Mouse (Mus musculus) layer of hippocampus, adult 2 months (tissue): Measurements from ENCODE around the gene Artn. TPM values are rescaled to one million over a fixed set of nuclear protein-coding genes. Genes with fewer than 3 reads are reported as not detected.
A peak's percentile ranks its signal among the peaks of the same experiment; 100 is the strongest.

ENCODE experiments used
- DNase-seq, 2 experiments: peaks; one replicate each; pipeline ENCODE4 v3.0.0; 2022; ENCODE audit warnings: low spot score in 2 of 2
- H3K27ac ChIP-seq: fragments of 200-600 bp; 2 replicates; pipeline ENCODE4 v1.8.1; 2022
- H3K4me3 ChIP-seq: fragments of 200-600 bp; 2 replicates; pipeline ENCODE4 v1.8.1; 2022; ENCODE audit warnings: mild to moderate bottlenecking
- CTCF ChIP-seq: fragments of 200-600 bp; conservative IDR thresholded peaks from 2 replicates; pipeline ENCODE4 v1.8.1; 2022; ENCODE audit warnings: antibody characterized with exemption, mild to moderate bottlenecking, moderate library complexity
- long read RNA-seq, 2 experiments: library from polyadenylated mRNA; stranded (forward); transcript quantifications; one replicate each; pipeline ENCODE4 v2.0.0; 2021; ENCODE audit warnings: borderline mapping rate in 2 of 2
- total RNA-seq, 2 experiments: library from RNA; stranded (reverse); gene quantifications; 2 replicates each; pipeline ENCODE4 v1.2.3; 2021

The Artn gene
- total RNA-seq, result 1 to 10 TPM; 1.8 to 1.9 TPM
- long read RNA-seq, experiment 1, partial matches to known transcripts, result 1 of 1 reads
- long read RNA-seq, experiment 1, other reads (novel, unspliced or antisense), result 0 of 1 reads
- long read RNA-seq, experiment 2, partial matches to known transcripts, result 2 of 2 reads
- long read RNA-seq, experiment 2, other reads (novel, unspliced or antisense), result 0 of 2 reads

DNA sequence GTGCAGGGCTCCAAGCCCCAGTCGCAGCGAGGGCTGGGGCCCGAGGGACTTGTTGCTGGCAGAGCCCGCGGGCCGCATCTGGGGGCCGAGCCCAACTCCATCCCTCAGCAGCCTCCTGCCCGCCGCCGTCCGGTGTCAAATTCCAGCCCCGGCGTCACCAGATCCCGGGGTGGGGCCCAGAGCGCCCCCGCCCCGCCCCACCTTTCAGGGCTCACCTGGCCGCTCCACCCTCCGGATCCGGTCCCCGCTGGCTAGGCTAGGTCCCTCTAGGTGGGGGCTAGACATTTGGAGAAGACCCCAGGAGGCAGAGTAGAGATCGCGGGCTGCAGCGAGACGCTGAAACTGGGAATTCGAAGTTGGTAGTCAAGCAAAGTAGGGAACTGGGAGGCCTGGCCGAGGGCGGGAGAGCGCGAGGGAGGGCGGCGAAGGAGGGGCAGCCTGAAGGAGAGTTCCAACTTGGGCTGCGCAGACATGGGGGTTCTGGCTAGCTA, at the start of gene Artn:
Gene Artn (minus strand): TSS at position 373 of the 491 bp plus-strand sequence.
- DNase-seq, result no peak
- no peak for TF ChIP-seq CTCF
- Histone ChIP-seq H3K4me3 (peak within 1 kb of the TSS; percentile 13; the same call in 1 of the 2 replicates), H3K27ac (no peak within 1 kb of the TSS)

GRCm38 (mm10) chr4:117979181-117979580, 49.6 kb upstream of the Artn start:
- no peak overlapping the region for H3K27ac ChIP-seq
- no peak for TF ChIP-seq CTCF
- no peak overlapping the region for H3K4me3 ChIP-seq
- DNase-seq, result no peak

- no peak for TF ChIP-seq CTCF
- Histone ChIP-seq H3K4me3 (no peak overlapping the region), H3K27ac (no peak overlapping the region)
- DNase-seq, result no peak
Observed at GRCm38 (mm10) chr4:117978282-117978681, 48.7 kb upstream of the Artn start.

DNA sequence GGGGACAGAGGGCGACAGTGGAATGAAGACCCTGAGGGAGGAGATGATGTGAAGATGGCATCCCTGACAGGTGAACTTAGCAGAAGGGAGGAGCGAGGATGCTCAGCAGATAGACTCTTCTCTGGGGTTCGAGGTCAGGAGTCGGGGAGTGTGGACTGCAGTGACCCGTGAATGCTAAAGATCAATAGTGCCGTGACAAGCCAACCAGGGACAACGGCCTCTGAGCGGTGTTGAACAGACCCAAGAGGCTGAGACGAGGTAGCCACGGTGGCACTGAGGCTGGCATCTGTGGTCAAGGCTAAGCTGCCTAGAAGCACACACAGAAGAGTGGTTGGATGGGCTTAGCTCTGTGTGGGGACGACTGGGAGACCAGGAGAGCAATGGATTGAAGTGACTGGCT, 48.3 kb upstream of the Artn start:
- Histone ChIP-seq H3K4me3 (no peak overlapping the region), H3K27ac (no peak overlapping the region)
- no peak for DNase-seq
- TF ChIP-seq CTCF, result no peak

DNA sequence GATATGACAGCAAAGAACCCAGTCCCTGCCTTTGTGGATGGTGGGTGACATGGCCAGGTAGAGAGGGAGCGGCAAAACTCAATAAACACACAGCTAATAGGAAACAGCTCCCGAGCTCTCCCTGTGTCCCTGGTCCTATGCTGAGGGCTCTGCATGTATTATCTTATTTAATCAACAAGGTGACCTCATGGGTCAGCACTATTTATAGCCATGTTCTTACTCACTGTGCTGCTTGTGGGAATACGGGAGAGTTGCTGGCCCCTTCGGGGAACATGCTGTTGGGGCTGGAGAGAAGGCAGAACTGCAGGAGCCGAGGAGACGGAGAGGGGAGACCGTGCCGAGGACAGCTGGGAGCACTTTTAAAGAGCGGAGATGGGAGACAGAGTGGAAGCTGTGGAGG, 47.8 kb upstream of the Artn start:
- Histone ChIP-seq H3K27ac (no peak overlapping the region), H3K4me3 (no peak overlapping the region)
- no peak for TF ChIP-seq CTCF
- DNase-seq, result no peak

DNA sequence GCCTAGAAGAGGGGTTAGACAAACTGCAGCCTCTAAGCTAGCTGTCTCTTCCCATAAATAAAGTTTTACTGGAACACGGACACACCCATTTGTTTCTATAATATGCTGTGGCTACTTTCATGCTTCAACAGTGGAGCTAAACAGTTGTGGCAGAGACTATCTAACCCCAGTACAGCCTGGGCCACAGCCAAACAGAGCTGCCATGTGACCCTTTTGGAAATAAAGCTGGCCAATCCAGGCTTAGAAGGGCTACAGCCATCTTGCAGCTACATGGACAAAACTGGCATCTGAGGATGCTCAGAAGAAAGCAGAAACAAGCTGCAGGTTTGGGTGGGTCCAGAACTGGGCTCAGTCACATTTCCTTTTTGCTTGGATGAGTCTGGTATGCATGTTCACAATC, 46.3 kb upstream of the Artn start:
- DNase-seq, result no peak
- H3K4me3 ChIP-seq, result no peak overlapping the region
- no peak overlapping the region for H3K27ac ChIP-seq
- no peak for TF ChIP-seq CTCF

GRCm38 (mm10) chr4:117974719-117975118, 45.2 kb upstream of the Artn start:
- DNase-seq, result no peak
- TF ChIP-seq CTCF, result no peak
- no peak overlapping the region for H3K27ac ChIP-seq
- no peak overlapping the region for H3K4me3 ChIP-seq

- no peak for TF ChIP-seq CTCF
- no peak for DNase-seq
- no peak overlapping the region for H3K4me3 ChIP-seq
- H3K27ac ChIP-seq, result no peak overlapping the region
Observed at GRCm38 (mm10) chr4:117972999-117973398, 43.4 kb upstream of the Artn start.

GRCm38 (mm10) chr4:117964346-117965025, 34.9 kb upstream of the Artn start:
- Histone ChIP-seq H3K27ac (no peak overlapping the region), H3K4me3 (no peak overlapping the region)
- no peak for TF ChIP-seq CTCF
- DNase-seq, result no peak

DNA sequence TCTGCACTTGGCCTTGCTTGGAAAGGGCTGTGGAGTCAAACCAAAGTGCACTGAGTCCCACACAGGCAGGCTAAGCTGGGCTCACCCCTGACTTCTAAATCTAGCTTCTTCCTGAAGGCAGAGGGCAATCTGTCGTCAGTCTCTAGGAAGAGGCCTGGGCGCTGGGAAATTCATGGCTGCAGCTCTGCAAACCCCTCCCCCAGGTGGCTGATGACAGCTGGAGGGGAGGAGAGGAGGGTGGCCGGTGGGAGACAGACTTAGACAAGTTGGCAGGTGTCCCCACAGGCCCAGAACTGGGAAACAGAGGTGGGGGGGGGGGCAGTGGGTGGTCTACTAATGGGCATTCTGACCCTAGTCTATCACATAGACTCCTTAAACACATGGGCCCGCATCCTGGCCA, 27.9 kb upstream of the Artn start:
- no peak for TF ChIP-seq CTCF
- H3K27ac ChIP-seq, result no peak overlapping the region
- no peak for DNase-seq
- no peak overlapping the region for H3K4me3 ChIP-seq

GRCm38 (mm10) chr4:117947493-117947892, 17.9 kb upstream of the Artn start:
- H3K4me3 ChIP-seq, result no peak overlapping the region
- H3K27ac ChIP-seq, result no peak overlapping the region
- DNase-seq, result no peak
- TF ChIP-seq CTCF, result 0 out of 2 replicates have a peak, but pooled peaks have one; percentile 8

DNA sequence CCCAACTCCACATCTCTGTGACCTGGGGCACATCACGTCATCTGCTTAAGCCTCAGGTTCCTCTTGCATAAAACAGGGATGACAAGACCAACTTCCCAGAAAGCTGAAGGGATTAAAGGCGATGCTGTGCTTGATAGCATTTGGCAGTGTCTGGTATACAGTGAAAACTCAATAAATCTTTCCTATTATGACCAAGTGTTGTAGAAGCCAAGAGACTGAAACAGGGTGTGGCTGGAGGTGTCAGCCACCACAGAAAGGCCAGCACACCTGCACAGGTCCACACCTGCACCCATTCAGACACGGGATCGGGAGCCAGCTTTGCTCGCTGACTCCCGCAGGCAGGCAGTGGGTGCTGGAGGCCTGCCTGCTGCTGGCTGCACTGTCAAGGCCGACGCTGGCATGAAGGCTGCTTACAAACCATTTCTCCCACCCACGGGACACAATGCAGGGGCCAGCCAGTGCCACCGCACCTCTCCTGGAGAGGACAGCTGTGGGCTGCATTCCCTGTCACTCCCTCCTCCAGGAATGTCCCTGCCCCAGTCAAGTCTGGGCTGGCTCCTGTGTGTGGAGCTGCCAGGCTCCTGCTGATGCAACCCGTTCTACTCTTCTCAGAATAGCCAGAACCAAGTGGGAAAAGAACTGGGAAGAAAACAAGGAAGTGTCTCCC, 17.2 kb upstream of the Artn start:
- H3K4me3 ChIP-seq, result no peak overlapping the region
- no peak for DNase-seq
- H3K27ac ChIP-seq, result no peak overlapping the region
- no peak for TF ChIP-seq CTCF

- DNase-seq, result no peak
- TF ChIP-seq CTCF, result no peak
- H3K4me3 ChIP-seq, result no peak overlapping the region
Observed at GRCm38 (mm10) chr4:117943317-117943716, 13.8 kb upstream of the Artn start.

More at GRCm38 (mm10) chr4:117943317-117943716, 13.8 kb upstream of the Artn start:
- H3K27ac ChIP-seq, result no peak overlapping the region
